Mouse (Mus musculus) hindbrain, embryonic 10.5 days (tissue): Measurements from ENCODE around the gene Lrrc4b. TPM values are rescaled to one million over a fixed set of nuclear protein-coding genes. Genes with fewer than 3 reads are reported as not detected.

Experiments used
- DNase-seq: peaks from one replicate; pipeline ENCODE4 v3.0.0-alpha.2; 2017; ENCODE audit warnings: low spot score
- H3K27ac ChIP-seq: fragments of 300-500 bp; sonication (generic); 2 replicates; pipeline ENCODE4 v1.5.1; 2016; ENCODE audit warnings: mild to moderate bottlenecking, moderate library complexity
- H3K27me3 ChIP-seq: fragments of 300-500 bp; sonication (generic); 2 replicates; pipeline ENCODE4 v1.6.1; 2016; ENCODE audit warnings: mild to moderate bottlenecking; ENCODE audit not compliant: poor library complexity, insufficient read depth, severe bottlenecking
- H3K36me3 ChIP-seq: fragments of 300-500 bp; sonication (generic); 2 replicates; pipeline ENCODE4 v1.6.1; 2016; ENCODE audit warnings: mild to moderate bottlenecking, moderate library complexity
- H3K4me1 ChIP-seq: fragments of 300-500 bp; sonication (generic); replicated peaks from 2 replicates; pipeline ENCODE4 v1.6.1; 2016; ENCODE audit warnings: mild to moderate bottlenecking
- H3K4me3 ChIP-seq: fragments of 300-500 bp; sonication (generic); 2 replicates; pipeline ENCODE4 v1.5.1; 2016; ENCODE audit warnings: mild to moderate bottlenecking, moderate library complexity
- H3K9me3 ChIP-seq: fragments of 300-500 bp; sonication (generic); 2 replicates; pipeline ENCODE4 v1.6.1; 2016; ENCODE audit warnings: mild to moderate bottlenecking, moderate library complexity
- WGBS: fragments of 180-500 bp; shearing (Covaris S2); methylation state at CpG from one replicate; pipeline ENCODE4 v1.1.7; 2016; 5-methylcytosine and 5-hydroxymethylcytosine counted together
- polyA plus RNA-seq: library from polyadenylated mRNA; unstranded; fragments of >200 nt; fragmentation: Nextera tagmentation; extraction: Ambion mirVana; gene quantifications from 2 replicates; pipeline ENCODE4 v1.2.1, GENCODE M21; 2016

Lrrc4b gene
- polyA plus RNA-seq, 1 experiment from 2014 or later: 4.4 TPM

- peaks cover 19% of the 10 kb centered on the region for H3K27me3 ChIP-seq
- no peak for DNase-seq
- H3K27ac ChIP-seq: no peak overlapping the region
- 83% methylated on average over 1 of the region's 1 CpGs for WGBS
- no peak overlapping the region for H3K4me3 ChIP-seq
- peaks cover 15% of the 10 kb centered on the region for H3K36me3 ChIP-seq
- no peaks in the 10 kb centered on the region for H3K9me3 ChIP-seq
- H3K4me1 ChIP-seq: peaks cover 29% of the 10 kb centered on the region
These were observed 70.1 kb downstream of the Lrrc4b start for GRCm38 (mm10) chr7:44498922-44499321.

- no peak for DNase-seq
- H3K36me3 ChIP-seq: peaks cover 6% of the 10 kb centered on the region; the same call in 1 of the 2 replicates
- peaks cover 23% of the 10 kb centered on the region for H3K4me1 ChIP-seq
- H3K27me3 ChIP-seq: peaks cover 19% of the 10 kb centered on the region
- WGBS: 60% methylated on average over 20 of the region's 20 CpGs
- H3K27ac ChIP-seq: no peak overlapping the region
- no peaks in the 10 kb centered on the region for H3K9me3 ChIP-seq
- no peak overlapping the region for H3K4me3 ChIP-seq
These were observed 71.2 kb downstream of the Lrrc4b start for GRCm38 (mm10) chr7:44500046-44500445.

- Histone ChIP-seq H3K36me3 (peaks cover 6% of the 10 kb centered on the region; the same call in 1 of the 2 replicates), H3K9me3 (no peaks in the 10 kb centered on the region), H3K4me1 (peaks cover 12% of the 10 kb centered on the region; the same call in 1 of the 2 replicates), H3K27me3 (peaks cover 19% of the 10 kb centered on the region), H3K27ac (no peak overlapping the region), H3K4me3 (no peak overlapping the region)
- DNase-seq: peak; percentile 73
- WGBS: 39% methylated on average over 5 of the region's 5 CpGs
These were observed 72.8 kb downstream of the Lrrc4b start for GRCm38 (mm10) chr7:44501563-44502115.

- no peaks in the 10 kb centered on the region for H3K36me3 ChIP-seq
- no peak for DNase-seq
These were observed 78.7 kb downstream of the Lrrc4b start for GRCm38 (mm10) chr7:44507491-44507890.

More at GRCm38 (mm10) chr7:44507491-44507890, 78.7 kb downstream of the Lrrc4b start:
- Histone ChIP-seq H3K27me3 (peaks cover 16% of the 10 kb centered on the region; the same call in 1 of the 2 replicates), H3K9me3 (peaks cover 4% of the 10 kb centered on the region; the same call in 1 of the 2 replicates), H3K4me3 (no peak overlapping the region), H3K27ac (no peak overlapping the region), H3K4me1 (no peaks in the 10 kb centered on the region)

Other genes with a start within 250 kb of the Lrrc4b start
- gene Klk1b24, start 240.8 kb upstream of the Lrrc4b start, polyA plus RNA-seq: not detected in 2 replicates
- gene Klk1b3, start 230.8 kb upstream of the Lrrc4b start, polyA plus RNA-seq: not detected in 2 replicates
- gene Klk1b4, start 221.6 kb upstream of the Lrrc4b start, polyA plus RNA-seq: not detected in 2 replicates
- not detected in 2 replicates for gene Klk1b5, start 213.1 kb upstream of the Lrrc4b start, polyA plus RNA-seq
- gene Klk1, start 203.7 kb upstream of the Lrrc4b start, polyA plus RNA-seq: not detected in 2 replicates
- gene Gm36864, start 192.8 kb upstream of the Lrrc4b start, polyA plus RNA-seq: 0.10 TPM in 1 of 2 replicates, not detected in the other
- gene 1700028J19Rik, start 182.3 kb upstream of the Lrrc4b start, polyA plus RNA-seq: 1.0 and 1.5 TPM in 2 replicates
- 173 and 174 TPM in 2 replicates for gene 2410002F23Rik, start 182.3 kb upstream of the Lrrc4b start, polyA plus RNA-seq
- gene Acp4, start 171.6 kb upstream of the Lrrc4b start, polyA plus RNA-seq: 0.09 and 0.12 TPM in 2 replicates
- not detected in 2 replicates for gene Gm15517, start 167.6 kb upstream of the Lrrc4b start, polyA plus RNA-seq
- 1.8 and 2.1 TPM in 2 replicates for gene Clec11a, start 122.1 kb upstream of the Lrrc4b start, polyA plus RNA-seq
- 1.2 and 4.6 TPM in 2 replicates for gene Shank1, start 118.8 kb upstream of the Lrrc4b start, polyA plus RNA-seq
- gene Syt3, start 44.9 kb upstream of the Lrrc4b start, polyA plus RNA-seq: 2.7 and 3.0 TPM in 2 replicates
- 2.1 and 2.7 TPM in 2 replicates for gene 1700008O03Rik, start 43.2 kb upstream of the Lrrc4b start, polyA plus RNA-seq
- gene Aspdh, start 36.4 kb downstream of the Lrrc4b start, polyA plus RNA-seq: 0.78 and 1.8 TPM in 2 replicates
- gene Josd2, start 39.0 kb downstream of the Lrrc4b start, polyA plus RNA-seq: 86.2 and 89.2 TPM in 2 replicates
- 102 and 122 TPM in 2 replicates for gene Emc10, start 67.5 kb downstream of the Lrrc4b start, polyA plus RNA-seq
- gene Fam71e1, start 67.6 kb downstream of the Lrrc4b start, polyA plus RNA-seq: 17.1 and 20.5 TPM in 2 replicates
- gene Mybpc2, start 95.6 kb downstream of the Lrrc4b start, polyA plus RNA-seq: 0.10 and 0.12 TPM in 2 replicates
- 0.09 TPM in 1 of 2 replicates, not detected in the other for gene Spib, start 103.1 kb downstream of the Lrrc4b start, polyA plus RNA-seq
- 133 and 161 TPM in 2 replicates for gene Pold1, start 119.8 kb downstream of the Lrrc4b start, polyA plus RNA-seq
- 83.2 and 94.9 TPM in 2 replicates for gene Nr1h2, start 124.9 kb downstream of the Lrrc4b start, polyA plus RNA-seq
- 0.38 and 0.86 TPM in 2 replicates for gene Napsa, start 143.4 kb downstream of the Lrrc4b start, polyA plus RNA-seq
- gene Kcnc3, start 161.6 kb downstream of the Lrrc4b start, polyA plus RNA-seq: 1.3 and 1.5 TPM in 2 replicates
- gene Myh14, start 241.8 kb downstream of the Lrrc4b start, polyA plus RNA-seq: 1.5 and 2.4 TPM in 2 replicates